Mouse (Mus musculus): ENCODE data around the gene Klk1b9.
"Not testable (repeated sequence)": the region's sequence is repeated elsewhere in the genome, so short reads cannot be mapped to it uniquely, and the experiment has no call there.

Klk1b9 gene

DNA sequence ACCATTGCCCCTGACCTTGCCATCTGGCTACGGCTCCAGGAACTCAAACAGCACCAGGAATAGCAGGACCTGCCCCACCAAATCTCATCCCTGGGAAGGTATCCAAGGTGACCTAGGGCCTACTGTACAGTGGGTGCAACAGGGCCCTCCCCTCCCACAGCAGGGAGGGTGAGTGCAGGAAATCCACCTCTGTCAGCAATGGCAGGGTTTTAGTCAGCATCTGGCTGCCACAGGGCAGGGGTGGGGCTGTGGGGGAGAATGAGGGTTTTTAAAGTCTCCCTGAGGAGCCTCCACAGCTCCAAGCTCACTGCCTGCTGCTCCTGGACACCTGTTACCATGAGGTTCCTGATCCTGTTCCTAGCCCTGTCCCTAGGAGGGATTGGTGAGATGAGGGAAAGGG is at the start of gene Klk1b9:
Gene Klk1b9 (plus strand): TSS at position 301 of the 400 bp plus-strand sequence.
- DNase-seq (ENCODE audit: low spot score in 2 of 2) = not testable (repeated sequence)

GRCm38 (mm10) chr7:43928521-43928920 is 47.3 kb upstream of the Klk1b9 start:
- no peak for DNase-seq (ENCODE audit: low spot score in 2 of 2)

- no peak for DNase-seq (ENCODE audit: low spot score in 2 of 2)
These were observed 43.5 kb upstream of the Klk1b9 start for GRCm38 (mm10) chr7:43932337-43932736.

DNA sequence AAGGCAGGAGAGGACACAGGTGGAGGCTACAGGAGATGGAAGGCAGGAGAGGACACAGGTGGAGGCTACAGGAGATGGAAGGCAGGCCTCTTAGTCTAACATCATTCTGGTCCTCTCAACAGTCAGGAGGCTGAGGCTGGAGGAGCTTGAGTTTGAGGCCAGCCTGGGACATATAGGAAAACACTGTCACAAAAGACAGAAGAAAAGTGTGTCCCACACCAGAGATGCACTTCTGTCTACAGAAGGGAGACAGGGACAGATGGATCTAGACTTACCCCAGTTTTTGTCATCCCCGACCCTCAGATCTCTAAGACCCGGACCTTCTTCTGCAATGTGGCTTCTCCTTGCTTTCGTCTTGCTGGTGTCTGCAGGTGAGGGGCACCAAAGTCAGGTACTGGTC is 42.4 kb upstream of the Klk1b9 start, which contains the start of gene Klk15:
Gene Klk15 (plus strand): TSS at position 301 of the 400 bp plus-strand sequence.
- no peak for DNase-seq (ENCODE audit: low spot score in 2 of 2)

DNA sequence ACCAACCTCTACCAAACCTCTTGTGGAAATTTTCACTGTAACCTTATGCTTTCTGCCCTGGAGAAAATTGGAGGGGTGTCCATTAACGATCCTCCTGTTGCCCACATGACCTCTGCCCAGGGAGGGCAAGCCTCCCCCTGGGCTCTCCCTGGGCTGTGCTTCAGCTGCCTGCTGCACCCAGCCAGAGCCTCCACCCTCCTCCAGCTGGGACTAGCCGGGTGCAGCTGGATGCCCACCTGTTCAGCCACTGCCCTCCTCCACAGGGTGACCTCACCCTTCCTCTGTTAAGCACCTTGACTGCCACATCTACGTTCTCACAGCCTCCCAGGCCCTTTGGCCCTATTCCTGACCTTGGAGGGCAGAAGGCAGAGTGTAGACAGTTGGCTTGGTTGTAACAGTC is 41.1 kb upstream of the Klk1b9 start:
- no peak for DNase-seq (ENCODE audit: low spot score in 2 of 2)

DNA sequence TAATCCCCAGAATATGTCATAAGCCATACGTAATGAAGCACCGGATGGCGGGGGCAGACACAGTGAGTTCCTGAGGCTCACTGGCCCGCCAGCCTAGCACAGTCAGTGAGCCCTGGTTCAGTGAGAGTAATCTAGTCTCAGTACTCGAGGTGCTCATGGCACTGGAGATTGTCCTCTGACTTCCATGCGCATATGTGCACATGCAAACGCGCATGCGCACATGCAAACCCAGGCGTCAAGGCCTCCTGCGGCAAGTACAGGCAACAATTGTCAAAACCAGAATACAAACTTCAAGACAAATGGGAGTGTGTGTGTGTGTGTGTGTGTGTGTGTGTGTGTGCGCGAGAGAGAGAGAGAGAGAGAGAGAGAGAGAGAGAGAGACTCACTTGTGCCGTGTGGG is 39.3 kb upstream of the Klk1b9 start:
- DNase-seq (ENCODE audit: low spot score in 2 of 2) = no peak

DNA sequence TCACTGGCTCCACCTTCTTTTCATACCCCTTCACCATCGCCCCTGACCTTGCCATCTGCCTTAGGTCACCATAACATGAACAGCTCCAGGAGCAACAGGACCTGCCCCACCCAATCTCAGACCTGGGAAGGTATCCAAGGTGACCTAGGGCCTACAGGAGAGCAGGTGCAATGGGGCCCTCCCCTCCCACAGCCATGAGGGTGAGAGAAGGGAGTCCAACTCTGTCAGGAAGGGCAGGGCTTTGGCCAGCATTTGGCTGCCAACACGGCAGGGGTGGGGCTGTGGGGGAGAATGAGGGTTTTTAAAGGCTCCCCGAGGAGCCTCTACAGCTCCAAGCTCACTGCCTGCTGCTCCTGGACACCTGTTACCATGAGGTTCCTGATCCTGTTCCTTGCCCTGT is 33.6 kb upstream of the Klk1b9 start:
- not testable (repeated sequence) for DNase-seq (ENCODE audit: low spot score in 2 of 2)

DNA sequence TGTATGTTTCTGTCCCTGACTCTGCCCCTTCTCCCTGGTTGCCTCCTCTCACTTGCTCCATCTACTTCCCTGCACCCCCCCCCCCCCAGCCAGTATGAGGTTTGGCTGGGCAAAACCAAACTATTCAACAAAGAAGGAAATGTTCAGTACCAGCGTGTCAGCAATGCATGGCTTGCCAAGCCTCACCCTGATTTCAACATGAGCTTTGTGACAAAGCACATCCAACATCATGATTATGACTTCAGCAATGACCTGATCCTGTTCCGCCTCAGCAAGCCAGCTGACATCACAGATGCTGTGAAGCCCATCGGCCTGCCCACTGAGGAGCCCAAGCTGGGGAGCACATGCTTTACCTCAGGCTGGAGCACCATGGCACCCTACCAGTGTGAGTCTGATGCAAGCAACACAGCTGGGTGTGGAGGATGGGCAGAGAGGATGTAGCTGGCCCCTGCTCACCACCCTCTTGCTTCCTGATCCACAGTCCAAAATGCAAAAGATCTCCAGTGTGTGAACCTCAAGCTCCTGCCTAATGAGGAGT is 31.1 kb upstream of the Klk1b9 start:
- no peak for DNase-seq (ENCODE audit: low spot score in 2 of 2)

DNA sequence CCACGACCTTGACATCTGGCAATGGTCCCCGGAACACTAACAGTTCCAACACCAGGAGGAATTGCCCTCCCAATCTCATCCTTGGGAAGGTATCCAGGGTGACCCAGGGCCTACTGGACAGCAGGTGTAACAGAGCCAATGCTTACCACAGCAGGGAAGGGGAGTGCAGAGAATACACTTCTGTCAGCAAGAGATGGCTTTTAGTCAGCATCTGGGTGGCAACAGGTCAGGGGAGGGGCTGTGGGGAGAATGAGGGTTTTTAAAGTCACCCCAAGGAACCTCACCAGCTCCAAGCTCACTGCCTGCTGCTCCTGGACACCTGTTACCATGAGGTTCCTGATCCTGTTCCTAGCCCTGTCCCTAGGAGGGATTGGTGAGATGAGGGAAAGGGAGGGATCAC is 25.5 kb upstream of the Klk1b9 start, which contains the start of gene Klk1b8:
Gene Klk1b8 (plus strand): TSS at position 301 of the 400 bp plus-strand sequence.
- DNase-seq (ENCODE audit: low spot score in 2 of 2) = no peak

DNA sequence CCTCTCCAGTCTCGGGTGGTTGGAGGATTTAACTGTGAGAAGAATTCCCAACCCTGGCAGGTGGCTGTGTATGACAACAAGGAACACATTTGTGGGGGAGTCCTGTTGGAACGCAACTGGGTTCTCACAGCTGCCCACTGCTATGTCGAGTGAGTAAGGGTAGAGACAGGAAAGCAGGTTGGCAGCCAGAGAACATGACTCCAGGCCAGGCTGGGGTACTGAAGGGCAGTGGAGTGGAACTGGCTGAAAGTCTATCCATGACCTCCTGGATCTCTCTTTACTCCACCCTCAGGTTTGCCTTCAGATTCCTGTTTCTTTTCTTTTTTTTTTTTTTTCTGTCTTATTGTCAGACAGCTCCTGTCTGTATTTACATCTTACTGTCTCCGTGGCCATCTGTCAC is 23.2 kb upstream of the Klk1b9 start:
- no peak for DNase-seq (ENCODE audit: low spot score in 2 of 2)

GRCm38 (mm10) chr7:43966451-43966850 is 9.4 kb upstream of the Klk1b9 start, which contains the start of gene Klk1b1:
Klk1b1 (plus strand) TSS chr7:43966751.
- DNase-seq (ENCODE audit: low spot score in 2 of 2) = no peak

DNA sequence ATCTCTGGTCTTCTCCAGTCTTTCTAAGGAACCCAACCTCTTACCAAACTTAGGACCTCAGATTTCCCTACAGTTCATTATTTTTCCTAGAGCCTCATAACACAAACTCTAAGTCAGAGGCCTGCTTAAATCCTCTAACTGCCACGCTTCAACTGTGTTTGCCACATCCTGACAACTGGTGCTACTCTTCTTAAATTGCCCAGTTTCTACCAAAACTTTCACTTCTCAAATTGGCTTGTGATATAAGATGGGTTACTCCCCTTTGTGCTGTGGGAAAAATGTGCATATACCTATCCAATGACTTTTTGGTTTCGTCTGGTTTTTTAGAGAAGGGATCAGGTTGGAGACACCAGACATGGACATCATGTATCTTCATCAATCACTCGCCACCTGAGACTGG is 8.8 kb upstream of the Klk1b9 start:
- no peak for DNase-seq (ENCODE audit: low spot score in 2 of 2)

GRCm38 (mm10) chr7:43967612-43968011 is 8.2 kb upstream of the Klk1b9 start:
- no peak for DNase-seq (ENCODE audit: low spot score in 2 of 2)

- DNase-seq (ENCODE audit: low spot score in 2 of 2) = no peak
These were observed 9.8 kb downstream of the Klk1b9 start for GRCm38 (mm10) chr7:43985657-43986056.

DNA sequence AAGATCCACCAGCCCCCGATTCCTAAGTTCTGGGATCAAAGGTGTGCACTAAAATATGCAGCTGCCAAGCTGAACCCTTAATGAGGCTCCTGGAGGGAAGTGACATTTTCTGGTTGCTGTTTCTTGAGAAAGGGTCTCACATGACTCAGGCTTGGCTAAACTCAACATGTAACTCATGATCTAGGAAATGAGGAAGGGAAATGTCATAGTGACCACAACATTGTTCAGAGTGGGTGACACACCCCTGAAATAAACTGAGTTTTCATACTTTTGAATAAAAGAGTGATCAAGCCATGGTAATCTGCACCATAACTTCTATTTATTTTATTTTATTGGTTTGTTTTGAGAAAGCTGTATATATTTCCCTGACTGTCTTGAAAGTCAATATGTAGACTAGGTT is 19.0 kb downstream of the Klk1b9 start:
- DNase-seq (ENCODE audit: low spot score in 2 of 2) = not testable (repeated sequence)

DNA sequence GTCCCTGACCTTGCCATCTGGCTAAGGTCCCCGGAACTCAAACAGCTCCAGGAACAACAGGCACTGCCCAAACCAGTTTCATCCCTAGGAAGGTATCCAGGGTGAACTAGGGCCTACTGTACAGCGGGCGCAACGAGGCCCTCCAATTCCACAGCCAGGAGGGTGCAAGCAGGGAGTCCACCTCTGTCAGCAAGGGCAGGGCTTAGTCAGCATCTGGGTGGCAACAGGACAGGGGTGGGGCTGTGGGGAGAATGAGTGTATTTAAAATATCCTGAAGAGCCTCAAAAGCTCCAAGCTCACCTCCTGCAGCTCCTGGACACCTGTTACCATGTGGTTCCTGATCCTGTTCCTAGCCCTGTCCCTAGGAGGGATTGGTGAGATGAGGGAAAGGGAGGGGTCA is 19.7 kb downstream of the Klk1b9 start, which contains the start of gene Klk1b11:
Gene Klk1b11 (plus strand): TSS at position 301 of the 400 bp plus-strand sequence.
- DNase-seq (ENCODE audit: low spot score in 2 of 2) = not testable (repeated sequence)

DNA sequence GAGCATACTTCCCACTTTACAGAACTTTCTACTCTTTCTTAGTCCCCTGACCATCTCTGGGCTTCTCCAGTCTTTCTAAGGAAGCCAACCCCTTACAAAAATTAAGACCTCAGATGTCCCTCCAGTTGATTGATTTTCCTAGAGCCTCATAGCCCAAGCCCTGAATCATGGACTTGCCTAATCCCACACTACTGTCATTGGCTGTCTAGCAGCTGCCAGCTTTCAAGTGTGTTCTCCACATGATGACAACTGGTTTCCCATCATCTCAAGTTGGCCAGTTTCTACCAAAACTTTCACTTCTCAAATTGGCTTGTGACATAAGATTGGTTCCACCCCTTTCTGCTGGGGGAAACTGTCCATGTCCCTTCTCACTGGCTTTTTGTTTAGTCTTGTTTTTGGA is 29.0 kb downstream of the Klk1b9 start:
- DNase-seq (ENCODE audit: low spot score in 2 of 2) = no peak

GRCm38 (mm10) chr7:44011868-44012267 is 36.0 kb downstream of the Klk1b9 start, which contains the start of gene Klk1b26:
Klk1b26 (plus strand) TSS chr7:44012168.
- not testable (repeated sequence) for DNase-seq (ENCODE audit: low spot score in 2 of 2)

DNA sequence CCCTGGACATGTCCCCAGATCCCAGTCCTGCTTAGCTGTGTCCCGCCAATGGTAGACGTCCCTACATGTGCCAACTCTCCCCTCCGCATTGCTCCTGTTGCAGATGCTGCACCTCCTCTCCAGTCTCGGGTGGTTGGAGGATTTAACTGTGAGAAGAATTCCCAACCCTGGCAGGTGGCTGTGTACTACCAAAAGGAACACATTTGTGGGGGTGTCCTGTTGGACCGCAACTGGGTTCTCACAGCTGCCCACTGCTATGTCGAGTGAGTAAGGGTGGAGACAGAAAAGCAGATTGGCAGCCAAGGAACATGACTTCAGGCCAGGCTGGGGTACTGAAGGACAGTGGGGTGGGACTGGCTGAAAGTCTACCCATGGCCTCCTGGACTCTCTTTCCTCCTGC is 38.8 kb downstream of the Klk1b9 start:
- DNase-seq (ENCODE audit: low spot score in 2 of 2) = not testable (repeated sequence)

- no peak for DNase-seq (ENCODE audit: low spot score in 2 of 2)
These were observed 39.2 kb downstream of the Klk1b9 start for GRCm38 (mm10) chr7:44015071-44015470.

All from urinary bladder, postnatal 4 days (tissue).